Mouse (Mus musculus) forebrain, embryonic 14.5 days (tissue): Measurements from ENCODE around the gene Pdgfra. TPM values are rescaled to one million over a fixed set of nuclear protein-coding genes. Genes with fewer than 3 reads are reported as not detected.

ENCODE experiments used
- ATAC-seq: fragments of 200-750 bp; cut with Nextera tagmentation; 2 replicates; pipeline ENCODE4 v1.8.0; 2017; ENCODE audit warnings: mild to moderate bottlenecking, moderate library complexity
- DNase-seq: peaks from one replicate; pipeline ENCODE4 v3.0.0-alpha.2; 2015; ENCODE audit warnings: low spot score
- H3K27ac ChIP-seq: fragments of 300-500 bp; sonication (generic); 2 replicates; pipeline ENCODE4 v1.5.1; 2014; ENCODE audit warnings: low read depth, mild to moderate bottlenecking, control low read depth, low read length, moderate library complexity
- H3K27me3 ChIP-seq: fragments of 300-500 bp; sonication (generic); replicated peaks from 2 replicates; pipeline ENCODE4 v1.6.1; 2014; ENCODE audit warnings: low read length, control low read depth, mixed read lengths; ENCODE audit not compliant: control insufficient read depth, insufficient read depth
- H3K36me3 ChIP-seq: fragments of 300-500 bp; sonication (generic); 2 replicates; pipeline ENCODE4 v1.6.1; 2014; ENCODE audit warnings: low read length, control low read depth; ENCODE audit not compliant: control insufficient read depth, insufficient read depth
- H3K4me1 ChIP-seq: fragments of 300-500 bp; sonication (generic); 2 replicates; pipeline ENCODE4 v1.6.1; 2014; ENCODE audit warnings: antibody characterized with exemption, low read length, control low read depth; ENCODE audit not compliant: control insufficient read depth, insufficient read depth
- H3K4me2 ChIP-seq: fragments of 300-500 bp; sonication (generic); 2 replicates; pipeline ENCODE4 v1.6.1; 2014; ENCODE audit warnings: mild to moderate bottlenecking, control low read depth, low read length
- H3K4me3 ChIP-seq: fragments of 300-500 bp; sonication (generic); 2 replicates; pipeline ENCODE4 v1.5.1; 2014; ENCODE audit warnings: low read depth, low read length, control low read depth
- H3K9ac ChIP-seq: fragments of 300-500 bp; sonication (generic); 2 replicates; pipeline ENCODE4 v1.6.1; 2014; ENCODE audit warnings: mild to moderate bottlenecking, low read length, control low read depth, moderate library complexity
- H3K9me3 ChIP-seq: fragments of 300-500 bp; sonication (generic); replicated peaks from 2 replicates; pipeline ENCODE4 v1.6.1; 2016; ENCODE audit warnings: low read length, control low read depth, mixed read lengths; ENCODE audit not compliant: control insufficient read depth
- WGBS: fragments of 180-500 bp; shearing (Covaris S2); extraction: QIAGEN DNeasy Blood & Tissue Kit; methylation state at CpG from one replicate; pipeline ENCODE4 v1.1.7; 2014; 5-methylcytosine and 5-hydroxymethylcytosine counted together
- polyA plus RNA-seq: library from polyadenylated mRNA; unstranded; fragments of >200 nt; fragmentation: Nextera tagmentation; extraction: Ambion mirVana; gene quantifications from 2 replicates; pipeline ENCODE4 v1.2.1, GENCODE M21; 2014

Gene Pdgfra
- polyA plus RNA-seq, 1 experiment from 2014 or later, result 7.0 TPM

- WGBS, result 84% methylated on average over 7 of the region's 7 CpGs
- Histone ChIP-seq H3K4me3 (no peak overlapping the region), H3K27ac (no peak overlapping the region), H3K4me1 (no peaks in the 10 kb centered on the region), H3K9me3 (no peaks in the 10 kb centered on the region), H3K27me3 (no peaks in the 10 kb centered on the region), H3K36me3 (no peaks in the 10 kb centered on the region), H3K9ac (no peak overlapping the region), H3K4me2 (no peak overlapping the region)
- ATAC-seq (peak; percentile 48; the same call in 1 of the 2 replicates), DNase-seq (peak; percentile 37)
These were observed 32.7 kb downstream of the Pdgfra start for GRCm38 (mm10) chr5:75184693-75185235.

DNA sequence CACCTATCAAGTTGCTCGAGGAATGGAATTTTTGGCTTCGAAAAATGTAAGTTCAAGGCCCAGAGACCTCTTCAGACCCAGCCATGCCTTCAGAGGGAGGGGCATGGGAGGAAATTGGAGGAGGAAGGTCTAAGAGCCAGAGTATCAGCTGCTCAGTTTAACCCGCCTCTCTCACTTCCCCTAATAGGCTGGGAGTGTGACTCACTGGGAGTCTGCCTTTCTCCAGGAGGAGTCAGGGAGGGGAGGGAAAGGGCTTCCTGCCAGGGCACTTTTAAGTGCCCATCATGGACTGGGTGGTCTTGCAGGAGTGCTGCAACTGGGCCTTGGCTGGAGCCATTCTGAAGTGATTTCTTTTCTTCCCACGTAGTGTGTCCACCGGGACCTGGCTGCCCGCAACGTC lies 33.5 kb downstream of the Pdgfra start:
- Histone ChIP-seq H3K36me3 (no peaks in the 10 kb centered on the region), H3K4me2 (no peak overlapping the region), H3K9ac (no peak overlapping the region), H3K27ac (no peak overlapping the region), H3K4me1 (no peaks in the 10 kb centered on the region), H3K27me3 (no peaks in the 10 kb centered on the region), H3K9me3 (no peaks in the 10 kb centered on the region), H3K4me3 (no peak overlapping the region)
- ATAC-seq, result no peak
- no peak for DNase-seq
- WGBS, result 79% methylated on average over 7 of the region's 7 CpGs

GRCm38 (mm10) chr5:75189319-75189987 lies 37.4 kb downstream of the Pdgfra start:
- Histone ChIP-seq H3K4me1 (no peaks in the 10 kb centered on the region), H3K27ac (no peak overlapping the region), H3K4me2 (no peak overlapping the region), H3K27me3 (no peaks in the 10 kb centered on the region), H3K4me3 (no peak overlapping the region), H3K9me3 (no peaks in the 10 kb centered on the region), H3K9ac (no peak overlapping the region), H3K36me3 (no peaks in the 10 kb centered on the region)
- ATAC-seq, result no peak
- no peak for DNase-seq
- WGBS, result 87% methylated on average over 15 of the region's 15 CpGs

- H3K36me3 ChIP-seq, result no peaks in the 10 kb centered on the region
- H3K27me3 ChIP-seq, result no peaks in the 10 kb centered on the region
- H3K4me1 ChIP-seq, result no peaks in the 10 kb centered on the region
- H3K27ac ChIP-seq, result no peak overlapping the region
- H3K9me3 ChIP-seq, result no peaks in the 10 kb centered on the region
- H3K4me2 ChIP-seq, result no peak overlapping the region
- DNase-seq, result no peak
- no peak for ATAC-seq
- no peak overlapping the region for H3K9ac ChIP-seq
- H3K4me3 ChIP-seq, result no peak overlapping the region
- WGBS, result 94% methylated on average over 5 of the region's 5 CpGs
These were observed 41.0 kb downstream of the Pdgfra start for GRCm38 (mm10) chr5:75193107-75193506.

GRCm38 (mm10) chr5:75198413-75198812 lies 46.3 kb downstream of the Pdgfra start:
- peak; percentile 51 for DNase-seq

DNA sequence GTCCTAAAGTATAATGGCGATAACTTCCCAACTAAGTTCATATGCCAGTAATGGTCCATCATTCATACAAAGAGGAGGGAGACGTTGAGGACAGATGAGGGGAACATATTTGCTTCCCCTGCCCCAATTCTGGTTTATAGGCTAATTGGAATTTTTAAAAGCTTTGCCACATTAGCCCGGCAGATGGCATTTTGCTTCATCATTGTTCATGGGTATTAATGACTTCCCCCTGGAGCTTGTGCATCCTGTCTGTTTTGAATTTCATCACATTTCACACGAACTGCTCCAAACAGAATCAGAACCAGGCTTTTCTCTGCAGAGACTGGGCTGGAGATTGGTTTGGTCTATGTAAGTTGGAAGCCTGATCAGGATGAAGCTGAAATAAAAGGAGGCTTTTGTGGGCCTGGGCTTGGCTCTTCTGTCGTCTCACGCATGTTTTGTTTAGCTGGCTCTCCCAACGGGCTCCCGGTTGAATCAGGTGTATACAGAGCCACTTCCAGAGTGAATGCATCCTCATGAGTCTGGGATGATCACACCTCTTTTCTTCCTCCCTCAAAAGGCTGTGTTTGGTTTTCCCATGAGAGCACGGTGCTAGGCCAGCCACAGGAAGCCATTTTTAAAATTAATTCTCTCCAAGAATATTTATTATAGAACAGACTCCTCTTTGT lies 47.7 kb downstream of the Pdgfra start:
- DNase-seq, result peak; percentile 73
- ATAC-seq, result peak; percentile 60; the same call in 1 of the 2 replicates
- H3K9ac ChIP-seq, result no peak overlapping the region
- no peaks in the 10 kb centered on the region for H3K27me3 ChIP-seq
- H3K4me2 ChIP-seq, result no peak overlapping the region
- H3K9me3 ChIP-seq, result no peaks in the 10 kb centered on the region
- no peak overlapping the region for H3K27ac ChIP-seq
- H3K4me1 ChIP-seq, result 0 out of 2 replicates have a peak, but pooled peaks cover 4% of the 10 kb centered on the region
- WGBS, result 43% methylated on average over 9 of the region's 9 CpGs
- no peaks in the 10 kb centered on the region for H3K36me3 ChIP-seq
- H3K4me3 ChIP-seq, result no peak overlapping the region

More at GRCm38 (mm10) chr5:75198413-75198812, 46.3 kb downstream of the Pdgfra start:
- no peak overlapping the region for H3K4me3 ChIP-seq
- H3K4me2 ChIP-seq, result no peak overlapping the region
- no peak overlapping the region for H3K27ac ChIP-seq
- 0 out of 2 replicates have a peak, but pooled peaks cover 4% of the 10 kb centered on the region for H3K4me1 ChIP-seq
- H3K27me3 ChIP-seq, result no peaks in the 10 kb centered on the region
- no peaks in the 10 kb centered on the region for H3K36me3 ChIP-seq
- no peaks in the 10 kb centered on the region for H3K9me3 ChIP-seq
- no peak overlapping the region for H3K9ac ChIP-seq
- 65% methylated on average over 8 of the region's 8 CpGs for WGBS
- ATAC-seq, result no peak

GRCm38 (mm10) chr5:75200366-75200724 lies 48.3 kb downstream of the Pdgfra start:
- Histone ChIP-seq H3K4me2 (no peak overlapping the region), H3K9ac (no peak overlapping the region), H3K9me3 (no peaks in the 10 kb centered on the region), H3K27ac (no peak overlapping the region), H3K4me1 (0 out of 2 replicates have a peak, but pooled peaks cover 4% of the 10 kb centered on the region), H3K27me3 (no peaks in the 10 kb centered on the region), H3K36me3 (no peaks in the 10 kb centered on the region), H3K4me3 (no peak overlapping the region)
- DNase-seq (no peak), ATAC-seq (peak; percentile 29; the same call in 1 of the 2 replicates)
- WGBS, result 95% methylated on average over 10 of the region's 10 CpGs

DNA sequence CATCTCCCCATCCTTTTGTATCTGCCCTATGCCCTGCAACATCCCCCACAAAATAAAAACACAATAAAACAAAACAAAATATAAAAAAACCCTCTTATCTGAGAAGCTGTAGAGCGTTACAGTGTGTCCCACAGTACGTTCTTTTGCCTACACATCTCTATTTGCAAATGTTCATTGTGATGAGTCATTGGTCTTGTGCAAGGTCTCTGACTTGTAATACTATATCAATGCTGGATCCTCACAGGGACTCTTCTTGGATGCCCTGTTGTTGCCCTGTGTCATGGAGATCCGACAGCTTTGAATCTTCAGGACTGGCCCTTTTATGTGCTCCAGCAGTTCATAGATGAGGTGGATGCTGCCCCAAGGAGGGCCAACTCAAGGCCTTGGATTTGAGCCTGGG lies 55.8 kb downstream of the Pdgfra start:
- no peak for DNase-seq
- 88% methylated on average over 3 of the region's 3 CpGs for WGBS
- no peak overlapping the region for H3K9ac ChIP-seq
- H3K4me3 ChIP-seq, result no peak overlapping the region
- H3K36me3 ChIP-seq, result no peaks in the 10 kb centered on the region
- H3K4me1 ChIP-seq, result no peaks in the 10 kb centered on the region
- H3K27ac ChIP-seq, result no peak overlapping the region
- H3K9me3 ChIP-seq, result no peaks in the 10 kb centered on the region
- H3K4me2 ChIP-seq, result no peak overlapping the region
- no peaks in the 10 kb centered on the region for H3K27me3 ChIP-seq
- ATAC-seq, result no peak

- H3K36me3 ChIP-seq, result no peaks in the 10 kb centered on the region
- H3K9ac ChIP-seq, result no peak overlapping the region
- H3K4me1 ChIP-seq, result no peaks in the 10 kb centered on the region
- H3K27ac ChIP-seq, result no peak overlapping the region
- H3K27me3 ChIP-seq, result no peaks in the 10 kb centered on the region
- no peaks in the 10 kb centered on the region for H3K9me3 ChIP-seq
- no peak overlapping the region for H3K4me3 ChIP-seq
- 6% methylated on average over 1 of the region's 1 CpGs for WGBS
- no peak overlapping the region for H3K4me2 ChIP-seq
- DNase-seq (peak; percentile 72), ATAC-seq (peak; percentile 29; the same call in 1 of the 2 replicates)
These were observed 57.9 kb downstream of the Pdgfra start for GRCm38 (mm10) chr5:75209966-75210365.
